Mouse (Mus musculus) macrophage (primary cell): ENCODE measurements around the gene Slc7a8. TPM values are rescaled to one million over a fixed set of nuclear protein-coding genes. Genes with fewer than 3 reads are reported as not detected.

Experiments
- H3K27ac ChIP-seq: fragments of 350-480 bp; formaldehyde crosslinking; 2 replicates; pipeline ENCODE4 v1.9.0; 2021
- H3K36me3 ChIP-seq: fragments of 350-480 bp; formaldehyde crosslinking; 2 replicates; pipeline ENCODE4 v1.9.0; 2021; ENCODE audit errors: inconsistent target
- H3K4me3 ChIP-seq: fragments of 350-480 bp; formaldehyde crosslinking; 2 replicates; pipeline ENCODE4 v1.9.0; 2021; ENCODE audit errors: inconsistent target
- H3K79me2 ChIP-seq: fragments of 350-480 bp; formaldehyde crosslinking; 2 replicates; pipeline ENCODE4 v1.9.0; 2021; ENCODE audit errors: inconsistent target
- WGBS: methylation state at CpG from one replicate; pipeline ENCODE4 v1.1.7; 2026; ENCODE audit warnings: inconsistent platforms; ENCODE audit not compliant: missing documents; 5-methylcytosine and 5-hydroxymethylcytosine counted together
- polyA plus RNA-seq: library from polyadenylated mRNA; stranded (reverse); fragments of 250-400 nt; gene quantifications from 3 replicates; pipeline ENCODE4 v1.2.4, GENCODE M21; 2018; ENCODE audit warnings: inconsistent platforms

The Slc7a8 gene
- polyA plus RNA-seq, 1 experiment from 2014 or later, result 87.2 TPM

- Histone ChIP-seq H3K36me3 (peaks cover 31% of the 10 kb centered on the region; the same call in 1 of the 2 replicates), H3K4me3 (peak within 1 kb of the TSS; percentile 94), H3K27ac (peak within 1 kb of the TSS; percentile 83), H3K79me2 (peaks cover 90% of the 10 kb centered on the region)
- WGBS, result 2% methylated on average over 32 of the region's 41 CpGs
Measured at GRCm38 (mm10) chr14:54686063-54686521, 95.7 kb downstream of the Slc7a8 start, which contains the start of gene 1700123O20Rik. Gene 1700123O20Rik (plus strand): TSS chr14:54686216.

GRCm38 (mm10) chr14:54685471-54685870 is 96.3 kb downstream of the Slc7a8 start:
- Histone ChIP-seq H3K36me3 (peaks cover 26% of the 10 kb centered on the region; the same call in 1 of the 2 replicates), H3K79me2 (peaks cover 91% of the 10 kb centered on the region), H3K27ac (peak overlapping the region; percentile 83; the same call in 1 of the 2 replicates), H3K4me3 (peak overlapping the region; percentile 94)
- WGBS, result 0% methylated on average over 8 of the region's 8 CpGs

DNA sequence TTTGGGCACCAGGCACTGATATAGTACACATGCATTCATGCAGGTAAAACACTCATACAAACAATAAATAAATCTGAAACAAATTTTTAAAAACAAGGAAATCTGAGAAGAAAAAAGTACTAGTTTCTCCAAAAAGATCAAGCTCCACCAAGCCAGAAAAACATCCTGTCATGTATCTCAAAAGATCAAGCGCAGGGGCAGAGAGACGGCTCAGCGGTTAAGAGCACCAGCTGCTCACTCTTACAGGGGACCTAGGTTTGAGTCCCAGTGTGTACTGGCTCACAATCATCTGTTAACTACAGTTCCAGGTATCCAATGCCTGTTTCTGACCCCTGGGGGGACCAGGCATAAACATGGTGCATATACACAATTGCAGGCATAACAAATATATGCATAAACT is 99.3 kb downstream of the Slc7a8 start:
- 98% methylated on average over 3 of the region's 3 CpGs for WGBS
- no peak overlapping the region for H3K4me3 ChIP-seq
- H3K36me3 ChIP-seq, result peaks cover 40% of the 10 kb centered on the region

GRCm38 (mm10) chr14:54678657-54679304 is 103.0 kb downstream of the Slc7a8 start:
- WGBS, result 96% methylated on average over 16 of the region's 16 CpGs
- H3K27ac ChIP-seq, result no peak overlapping the region
- peaks cover 71% of the 10 kb centered on the region for H3K36me3 ChIP-seq
- no peak overlapping the region for H3K4me3 ChIP-seq
- peaks cover 72% of the 10 kb centered on the region for H3K79me2 ChIP-seq

More for the DNA sequence above, 99.3 kb downstream of the Slc7a8 start:
- Histone ChIP-seq H3K79me2 (peaks cover 91% of the 10 kb centered on the region), H3K27ac (no peak overlapping the region)

- WGBS, result 96% methylated on average over 5 of the region's 5 CpGs
- Histone ChIP-seq H3K79me2 (peaks cover 71% of the 10 kb centered on the region), H3K36me3 (peaks cover 68% of the 10 kb centered on the region), H3K4me3 (no peak overlapping the region), H3K27ac (no peak overlapping the region)
Measured at GRCm38 (mm10) chr14:54676290-54676689, 105.5 kb downstream of the Slc7a8 start.

GRCm38 (mm10) chr14:54674317-54674716 is 107.4 kb downstream of the Slc7a8 start:
- Histone ChIP-seq H3K36me3 (peaks cover 60% of the 10 kb centered on the region), H3K4me3 (no peak overlapping the region), H3K79me2 (peaks cover 70% of the 10 kb centered on the region; the same call in 1 of the 2 replicates), H3K27ac (no peak overlapping the region)
- 35% methylated on average over 2 of the region's 2 CpGs for WGBS

Other genes with a start within 250 kb of the Slc7a8 start
- gene Haus4, start 227.3 kb downstream of the Slc7a8 start, polyA plus RNA-seq, result 12.0 to 20.7 TPM (median 13.2 TPM) in 3 replicates
- 0.33 to 0.94 TPM (median 0.66 TPM) in 3 replicates for gene Ajuba, start 204.4 kb downstream of the Slc7a8 start, polyA plus RNA-seq
- gene 4931414P19Rik, start 176.0 kb downstream of the Slc7a8 start, polyA plus RNA-seq, result 3.5 to 3.9 TPM (median 3.7 TPM) in 3 replicates
- gene Psmb5, start 163.9 kb downstream of the Slc7a8 start, polyA plus RNA-seq, result 32.9 to 235 TPM (median 122 TPM) in 3 replicates
- gene Psmb11, start 160.5 kb downstream of the Slc7a8 start, polyA plus RNA-seq, result not detected in 3 replicates
- not detected in 3 replicates for gene Gm17606, start 141.0 kb downstream of the Slc7a8 start, polyA plus RNA-seq
- gene Cdh24, start 140.6 kb downstream of the Slc7a8 start, polyA plus RNA-seq, result 0.06 to 0.11 TPM in 2 of 3 replicates, not detected in the other
- 23.0 to 29.4 TPM (median 23.7 TPM) in 3 replicates for gene 1700123O20Rik, start 95.7 kb downstream of the Slc7a8 start, polyA plus RNA-seq
- gene Acin1, start 95.0 kb downstream of the Slc7a8 start, polyA plus RNA-seq, result 92.8 to 195 TPM (median 119 TPM) in 3 replicates
- gene Gm29776, start 83.1 kb downstream of the Slc7a8 start, polyA plus RNA-seq, result not detected in 3 replicates
- 0.42 to 0.85 TPM in 2 of 3 replicates, not detected in the other for gene Cebpe, start 69.8 kb downstream of the Slc7a8 start, polyA plus RNA-seq
- gene Rnf212b, start 32.2 kb upstream of the Slc7a8 start, polyA plus RNA-seq, result not detected in 3 replicates
- 4.1 to 15.5 TPM (median 6.0 TPM) in 3 replicates for gene Homez, start 89.0 kb upstream of the Slc7a8 start, polyA plus RNA-seq
- 9.4 to 27.5 TPM (median 11.3 TPM) in 3 replicates for gene Ppp1r3e, start 95.6 kb upstream of the Slc7a8 start, polyA plus RNA-seq
- gene Bcl2l2, start 101.4 kb upstream of the Slc7a8 start, polyA plus RNA-seq, result 13.5 to 20.1 TPM (median 14.7 TPM) in 3 replicates
- gene Gm20521, start 101.5 kb upstream of the Slc7a8 start, polyA plus RNA-seq, result 0.28 to 3.5 TPM (median 1.1 TPM) in 3 replicates
- 71.0 to 98.7 TPM (median 86.0 TPM) in 3 replicates for gene Pabpn1, start 110.6 kb upstream of the Slc7a8 start, polyA plus RNA-seq
- 0.14 to 0.26 TPM in 2 of 3 replicates, not detected in the other for gene Slc22a17, start 131.2 kb upstream of the Slc7a8 start, polyA plus RNA-seq
- not detected in 3 replicates for gene Efs, start 144.2 kb upstream of the Slc7a8 start, polyA plus RNA-seq
- gene Il25, start 150.7 kb upstream of the Slc7a8 start, polyA plus RNA-seq, result not detected in 3 replicates
- gene Cmtm5, start 154.3 kb upstream of the Slc7a8 start, polyA plus RNA-seq, result not detected in 3 replicates
- gene Myh6, start 185.0 kb upstream of the Slc7a8 start, polyA plus RNA-seq, result not detected in 3 replicates
- gene Gm17428, start 195.0 kb upstream of the Slc7a8 start, polyA plus RNA-seq, result not detected in 3 replicates
- gene Myh7, start 212.7 kb upstream of the Slc7a8 start, polyA plus RNA-seq, result not detected in 3 replicates
- 28.2 to 50.2 TPM (median 38.8 TPM) in 3 replicates for gene Ngdn, start 233.5 kb upstream of the Slc7a8 start, polyA plus RNA-seq